Mouse (Mus musculus) mesoderm, embryonic 11.5 days (tissue): ENCODE measurements around the gene Gm20878.
"Not testable (repeated sequence)": the region's sequence is repeated elsewhere in the genome, so short reads cannot be mapped to it uniquely, and the experiment has no call there.

Source experiments
- DNase-seq: peaks from one replicate; pipeline ENCODE4 v3.0.0-alpha.2; 2012; ENCODE audit warnings: low read depth, low spot score

Gm20878 gene

DNA sequence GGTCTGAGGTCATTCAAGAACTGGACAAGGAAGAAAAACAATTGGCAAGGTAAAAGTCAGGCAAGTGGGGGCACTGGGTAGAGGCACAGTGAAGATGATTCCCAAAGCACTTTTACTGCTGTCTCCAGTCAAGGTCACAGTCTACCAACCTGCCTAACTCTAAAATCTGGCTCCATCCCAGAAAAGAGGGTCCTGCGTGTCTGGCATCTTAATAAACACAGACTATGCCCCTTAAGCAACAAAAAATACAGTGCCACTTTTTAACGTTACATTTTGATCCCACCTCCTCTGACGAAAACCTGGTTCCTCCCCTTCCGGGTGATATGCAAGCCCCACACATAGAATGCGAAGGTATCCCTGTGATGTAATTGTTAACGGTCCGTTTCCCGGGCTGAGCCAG is at the start of gene Gm20878:
Gene Gm20878, plus strand, starts transcription at position 301 of the 400 bp plus-strand sequence.
- not testable (repeated sequence) for DNase-seq

DNA sequence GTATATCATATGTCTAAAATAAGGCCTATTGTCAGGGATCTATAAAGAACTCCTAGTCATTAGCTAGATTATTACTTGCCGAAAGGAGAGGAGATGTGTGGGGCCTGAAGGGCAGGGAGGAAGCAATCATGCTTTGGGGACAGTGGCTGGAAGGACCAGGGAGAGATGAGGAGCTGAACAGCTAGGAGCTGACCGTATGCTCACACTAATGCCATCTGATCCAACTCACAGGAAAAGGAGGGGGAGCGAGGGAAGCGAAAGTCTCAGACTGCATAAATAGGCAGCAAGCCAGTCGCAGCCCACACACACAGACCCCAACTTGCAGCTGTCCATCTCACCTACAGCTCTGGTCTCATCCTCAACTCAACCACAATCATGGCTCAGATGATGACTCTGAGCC is 38.1 kb upstream of the Gm20878 start, which contains the start of gene Gm21541:
Gene Gm21541, plus strand, starts transcription at position 301 of the 400 bp plus-strand sequence.
- DNase-seq: not testable (repeated sequence)

DNA sequence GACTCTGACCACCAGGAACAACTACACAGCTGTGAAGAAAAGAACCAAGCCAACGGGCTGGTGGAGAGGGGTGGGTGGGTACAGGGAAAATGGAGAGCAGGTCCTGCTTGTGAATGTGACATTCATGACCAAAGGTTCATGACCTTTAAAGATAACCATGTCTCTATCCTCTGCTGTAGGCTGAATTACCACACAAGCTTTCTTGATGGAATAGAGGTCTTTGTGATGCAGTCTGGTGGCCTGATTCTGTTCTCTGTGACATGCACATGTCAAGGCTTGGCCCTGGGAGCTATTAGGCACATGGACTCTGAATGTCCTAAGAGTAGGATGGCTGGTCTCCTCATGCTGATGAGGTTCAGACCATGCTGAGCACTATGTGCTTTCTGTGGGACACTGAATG is 24.4 kb downstream of the Gm20878 start, which contains the start of gene Fam205a4:
Gene Fam205a4, plus strand, starts transcription at position 301 of the 400 bp plus-strand sequence.
- DNase-seq: not testable (repeated sequence)
